Mouse (Mus musculus): Measurements from ENCODE around the gene Mllt3. TPM values are rescaled to one million over a fixed set of nuclear protein-coding genes. Genes with fewer than 3 reads are reported as not detected.

Gene Mllt3
- total and polyA plus RNA-seq, 3 experiments, result 15.4 to 75.3 TPM; not detected in 1

DNA sequence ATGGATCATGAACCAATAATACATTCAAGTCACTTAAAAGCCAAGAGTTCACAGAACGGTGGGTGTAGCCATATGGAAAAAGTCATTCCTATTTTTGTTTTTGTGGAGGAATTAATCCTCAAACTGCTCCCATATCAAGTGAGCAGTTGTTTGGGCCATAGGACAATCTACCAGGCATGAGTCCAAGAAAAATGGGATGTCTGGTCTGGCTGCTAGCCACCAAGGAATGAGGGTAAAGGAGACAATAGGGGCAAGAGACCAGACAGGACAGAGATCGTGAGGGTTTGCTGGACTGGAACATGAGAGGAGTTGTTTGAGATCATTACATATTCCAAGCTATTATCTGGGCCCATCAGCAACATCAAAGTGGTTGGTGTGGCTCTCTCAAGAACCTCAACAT lies 96.8 kb downstream of the Mllt3 start:
- no peak for DNase-seq (ENCODE audit: low read depth, low spot score)
- Histone ChIP-seq H3K36me3 (ENCODE audit: control insufficient read depth in 1 of 2, insufficient read depth in 2 of 2, low read length in 2 of 2) (no peaks in the 10 kb centered on the region; a peak in 1 of 4 replicates), H3K4me3 (ENCODE audit: control insufficient read depth in 1 of 2, insufficient read depth in 1 of 2, low read depth in 2 of 2, low read length in 2 of 2) (no peak overlapping the region), H3K27me3 (ENCODE audit: control insufficient read depth in 1 of 2, insufficient read depth in 2 of 2, low read length in 2 of 2) (no peaks in the 10 kb centered on the region), H3K27ac (ENCODE audit: control insufficient read depth, low read depth, low read length) (no peak overlapping the region), H3K9me3 (replicated peaks; ENCODE audit: insufficient read depth, low read length) (no peaks in the 10 kb centered on the region), H3K79me2 (ENCODE audit: control insufficient read depth, insufficient read depth, low read length, poor library complexity) (no peaks in the 10 kb centered on the region), H3K9ac (ENCODE audit: control insufficient read depth, low read depth, low read length, poor library complexity, severe bottlenecking) (no peak overlapping the region), H3K4me1 (ENCODE audit: control insufficient read depth in 1 of 2, insufficient read depth in 2 of 2, low read length in 2 of 2) (no peaks in the 10 kb centered on the region)
- no peak for TF ChIP-seq HCFC1 (IDR thresholded peaks at IDR 0.05; ENCODE audit: low read depth, low read length)
- no peak for TF ChIP-seq MAX (IDR thresholded peaks at IDR 0.05; ENCODE audit: low read length)
- TF ChIP-seq ZKSCAN1 (IDR thresholded peaks at IDR 0.05; ENCODE audit: low read depth, low read length), result no peak

DNA sequence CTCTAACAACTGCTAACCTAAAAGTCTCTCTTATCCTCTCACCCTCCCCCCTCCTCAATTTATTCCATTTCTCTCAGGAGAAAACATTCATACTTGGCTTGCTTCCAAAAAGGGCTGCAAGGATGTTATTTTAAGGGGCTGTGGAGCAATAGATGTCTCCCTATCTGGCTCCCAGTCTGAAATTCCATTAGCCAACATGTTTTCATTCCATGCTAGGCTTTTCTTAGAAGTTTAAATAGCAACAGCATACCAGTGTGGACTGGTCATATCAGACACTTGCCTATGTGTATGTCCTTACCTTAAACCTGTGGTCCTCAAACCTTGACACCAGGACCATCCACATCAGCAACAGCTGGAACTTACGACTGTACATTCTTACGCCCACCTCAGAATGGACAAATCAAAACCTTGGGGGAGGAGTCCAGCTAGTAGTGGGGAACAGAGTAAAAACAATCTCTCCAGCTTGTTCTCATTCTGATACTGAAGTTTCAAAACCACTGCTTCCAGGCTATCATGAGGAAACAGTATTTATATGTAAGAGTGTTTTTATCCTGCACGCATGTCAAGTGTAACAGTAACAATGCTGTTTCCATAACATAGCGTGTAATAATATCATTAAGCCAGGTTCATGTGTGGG lies 99.3 kb downstream of the Mllt3 start:
- TF ChIP-seq TCF12 (IDR thresholded peaks at IDR 0.05; ENCODE audit: low read depth, low read length), result no peak
- no peak for TF ChIP-seq MAX (IDR thresholded peaks at IDR 0.05; ENCODE audit: low read length)
- TF ChIP-seq USF1 (IDR thresholded peaks at IDR 0.05; ENCODE audit: low read depth, low read length), result no peak
- no peak for TF ChIP-seq ZMIZ1 (IDR thresholded peaks at IDR 0.05; ENCODE audit: low read depth, low read length)
- TF ChIP-seq CHD1 (IDR thresholded peaks at IDR 0.05; ENCODE audit: low read depth, low read length), result no peak
- TF ChIP-seq ZC3H11A (IDR thresholded peaks at IDR 0.05; ENCODE audit: low read depth, low read length), result no peak
- TF ChIP-seq POLR2AphosphoS5 (IDR thresholded peaks at IDR 0.05; ENCODE audit: borderline replicate concordance, low read depth, low read length), result no peak
- TF ChIP-seq SIN3A (IDR thresholded peaks at IDR 0.05; ENCODE audit: low read length), result no peak
- no peak for TF ChIP-seq MYC (IDR thresholded peaks at IDR 0.05; ENCODE audit: low read depth, low read length)
- no peak for TF ChIP-seq MAFK (IDR thresholded peaks at IDR 0.05; ENCODE audit: borderline replicate concordance, low read depth, low read length)
- TF ChIP-seq RAD21 (IDR thresholded peaks at IDR 0.05; ENCODE audit: low read depth, low read length), result no peak
- TF ChIP-seq TAL1 (IDR thresholded peaks at IDR 0.05; ENCODE audit: low read length), result no peak
- TF ChIP-seq MEF2A (IDR thresholded peaks at IDR 0.05; ENCODE audit: extremely low read depth, insufficient replicate concordance, low read depth, low read length, poor library complexity, severe bottlenecking), result no peak
- TF ChIP-seq TBP (IDR thresholded peaks at IDR 0.05; ENCODE audit: low read depth, low read length), result no peak
- no peaks in the 10 kb centered on the region for H3K79me2 ChIP-seq (ENCODE audit: control insufficient read depth, insufficient read depth, low read length, poor library complexity)
- no peak for DNase-seq (ENCODE audit: low read depth, low spot score)
- H3K4me3 ChIP-seq (ENCODE audit: control insufficient read depth in 1 of 2, insufficient read depth in 1 of 2, low read depth in 2 of 2, low read length in 2 of 2), result no peak overlapping the region
- H3K36me3 ChIP-seq (ENCODE audit: control insufficient read depth in 1 of 2, insufficient read depth in 2 of 2, low read length in 2 of 2), result peaks cover 0 to 18% of the 10 kb centered on the region in 2 experiments; a peak in 2 of 4 replicates
- H3K27me3 ChIP-seq (ENCODE audit: control insufficient read depth in 1 of 2, insufficient read depth in 2 of 2, low read length in 2 of 2), result no peaks in the 10 kb centered on the region
- H3K4me1 ChIP-seq (ENCODE audit: control insufficient read depth in 1 of 2, insufficient read depth in 2 of 2, low read length in 2 of 2), result peaks cover 2 to 6% of the 10 kb centered on the region in 2 experiments
- no peak overlapping the region for H3K9ac ChIP-seq (ENCODE audit: control insufficient read depth, low read depth, low read length, poor library complexity, severe bottlenecking)
- H3K27ac ChIP-seq (ENCODE audit: control insufficient read depth, low read depth, low read length), result no peak overlapping the region
- H3K9me3 ChIP-seq (replicated peaks; ENCODE audit: insufficient read depth, low read length), result no peaks in the 10 kb centered on the region

Data from MEL (cell line).